In the genomic region with DNA sequence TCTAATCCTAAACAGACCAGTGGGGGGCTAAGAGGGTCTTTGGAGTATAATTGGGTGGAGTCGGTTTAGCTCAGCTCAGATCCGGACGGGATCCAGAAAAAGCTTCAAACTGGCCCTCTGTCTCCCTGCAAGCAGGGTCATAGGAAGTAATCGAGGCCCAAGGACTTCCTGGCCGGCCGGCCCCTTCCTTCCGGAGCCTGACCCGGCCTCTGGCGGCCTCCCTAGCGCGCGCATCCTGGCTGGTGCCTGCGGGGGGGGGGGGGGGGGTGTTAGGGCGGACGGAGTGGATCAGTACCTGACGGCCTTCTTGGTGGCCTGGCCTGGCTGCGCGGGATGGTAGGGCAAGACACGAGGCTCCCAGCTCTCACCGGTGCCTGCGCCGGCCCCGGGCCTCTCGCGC, we compare ENCODE assay signal across 7 mouse cellular contexts. TPM values are rescaled to one million over a fixed set of nuclear protein-coding genes. Genes with fewer than 3 reads are reported as not detected.
A peak's percentile ranks its signal among the peaks of the same experiment; 100 is the strongest.
DNase-seq lines count a peak whose midpoint lies in the region; ATAC-seq and TF ChIP-seq lines count a peak whose summit lies in the region.

No protein-coding gene starts in this region.

- dilution Hi-C loops in CH12.LX (cut with MboI; ENCODE audit: extremely low pct_ligation_motif_present, extremely low pct_unique_long_range_greater_than_20kb, low sequenced_read_pairs) = no loop called here

- no peak; the same call in 1 of the 2 replicates for ATAC-seq in forebrain, postnatal 0 days
- ATAC-seq in lung, postnatal 0 days = peak; percentile 21

- peaks cover 5% of the 10 kb centered on the region; the same call in 1 of the 2 replicates for H3K79me2 ChIP-seq in CH12.LX (replicated peaks; ENCODE audit: control insufficient read depth, extremely low read depth, insufficient read depth, poor library complexity, severe bottlenecking)

- in situ Hi-C loops in CH12.LX (cut with MboI; ENCODE audit: low pct_ligation_motif_present, low pct_unique_long_range_greater_than_20kb, low sequenced_read_pairs) = no loop called here

- DNase-seq in CH12.LX (ENCODE audit: extremely low read depth) (peak; percentile 37), NIH3T3 (ENCODE audit: low read depth) (peak; percentile 68)
- DNase-seq in forebrain, postnatal 0 days = no peak
- DNase-seq in kidney, adult 9 months = peak; percentile 54
- peak; percentile 73 for DNase-seq in lung, postnatal 0 days (ENCODE audit: low spot score)
- DNase-seq in yolk sac, embryonic 10.5 days (ENCODE audit: low spot score) = peak; percentile 67
- DNase-seq in layer of hippocampus, adult 11-12 months (ENCODE audit: low spot score) = no peak

- peaks cover 7 to 24% of the 10 kb centered on the region in 2 experiments for H3K4me1 ChIP-seq in CH12.LX (ENCODE audit: control insufficient read depth in 1 of 2, insufficient read depth in 2 of 2)
- H3K4me1 ChIP-seq in forebrain, postnatal 0 days (ENCODE audit: insufficient read depth) = peaks cover 26% of the 10 kb centered on the region
- peaks cover 3% of the 10 kb centered on the region; the same call in 1 of the 2 replicates for H3K4me1 ChIP-seq in lung, postnatal 0 days (ENCODE audit: insufficient read depth, low read depth, low read length)

- TF ChIP-seq EP300 in CH12.LX (IDR thresholded peaks at IDR 0.05; ENCODE audit: low read length) = no peak
- TF ChIP-seq EP300 in lung, postnatal 0 days (IDR thresholded peaks at IDR 0.05) = no peak

- H3K36me3 ChIP-seq in CH12.LX (replicated peaks in 1 of 2; ENCODE audit: control insufficient read depth in 1 of 2, insufficient read depth in 1 of 2, low read length in 1 of 2) = peaks cover 27 to 37% of the 10 kb centered on the region in 2 experiments
- peaks cover 50% of the 10 kb centered on the region for H3K36me3 ChIP-seq in forebrain, postnatal 0 days (ENCODE audit: insufficient read depth)
- H3K36me3 ChIP-seq in lung, postnatal 0 days (ENCODE audit: insufficient read depth, low read length) = peaks cover 6% of the 10 kb centered on the region; the same call in 1 of the 2 replicates

- H3K9ac ChIP-seq in CH12.LX (ENCODE audit: insufficient read depth, low read depth) = peak overlapping the region; percentile 70
- peak overlapping the region; percentile 90 for H3K9ac ChIP-seq in forebrain, postnatal 0 days
- peak overlapping the region; percentile 58 for H3K9ac ChIP-seq in lung, postnatal 0 days (replicated peaks; ENCODE audit: low read depth)

- H3K9me3 ChIP-seq in CH12.LX (replicated peaks; ENCODE audit: low read length) = no peaks in the 10 kb centered on the region
- no peaks in the 10 kb centered on the region for H3K9me3 ChIP-seq in forebrain, postnatal 0 days (ENCODE audit: low read length)
- no peaks in the 10 kb centered on the region for H3K9me3 ChIP-seq in lung, postnatal 0 days (ENCODE audit: low read length)

- no peak for TF ChIP-seq CTCF in CH12.LX (conservative IDR thresholded peaks at IDR 0.05 in 1 of 2, IDR thresholded peaks at IDR 0.05 in 1 of 2; ENCODE audit: low read depth in 2 of 2, low read length in 2 of 2)
- TF ChIP-seq CTCF in forebrain, postnatal 0 days (IDR thresholded peaks at IDR 0.05; ENCODE audit: low read depth) = no peak
- TF ChIP-seq CTCF in lung, postnatal 0 days (IDR thresholded peaks at IDR 0.05) = peak; percentile 1; the same call in 1 of the 2 replicates

- no peak for TF ChIP-seq RAD21 in CH12.LX (IDR thresholded peaks at IDR 0.05; ENCODE audit: low read depth, low read length)

- 1% methylated on average over 19 of the region's 25 CpGs for WGBS in forebrain, postnatal 0 days
- 0% methylated on average over 17 of the region's 25 CpGs for WGBS in lung, postnatal 0 days

- peak overlapping the region; percentile 67 to 81 (median 78) for H3K4me3 ChIP-seq in CH12.LX (replicated peaks in 1 of 3; ENCODE audit: low read depth in 2 of 3, low read length in 2 of 3, poor library complexity in 1 of 3)
- peak overlapping the region; percentile 85 for H3K4me3 ChIP-seq in forebrain, postnatal 0 days (ENCODE audit: low read depth, low read length)
- H3K4me3 ChIP-seq in lung, postnatal 0 days (ENCODE audit: low read depth, low read length) = peak overlapping the region; percentile 67

- H3K27ac ChIP-seq in CH12.LX (ENCODE audit: insufficient read depth, low read depth) = peak overlapping the region; percentile 52
- H3K27ac ChIP-seq in forebrain, postnatal 0 days (ENCODE audit: low read depth, low read length) = peak overlapping the region; percentile 83
- H3K27ac ChIP-seq in lung, postnatal 0 days (ENCODE audit: low read length) = peak overlapping the region; percentile 84

- H3K27me3 ChIP-seq in CH12.LX (replicated peaks) = peaks cover 5% of the 10 kb centered on the region
- H3K27me3 ChIP-seq in forebrain, postnatal 0 days (ENCODE audit: insufficient read depth, low read length) = no peaks in the 10 kb centered on the region
- peaks cover 22% of the 10 kb centered on the region; the same call in 1 of the 2 replicates for H3K27me3 ChIP-seq in lung, postnatal 0 days (replicated peaks; ENCODE audit: insufficient read depth, low read length)

- TF ChIP-seq POLR2A in CH12.LX (IDR thresholded peaks at IDR 0.05; ENCODE audit: low read depth, low read length) = no peak

- peak overlapping the region; percentile 94; the same call in 1 of the 2 replicates for H3K4me2 ChIP-seq in CH12.LX (ENCODE audit: insufficient read depth, low read depth, poor library complexity, severe bottlenecking)
- peak overlapping the region; percentile 82 for H3K4me2 ChIP-seq in forebrain, postnatal 0 days (ENCODE audit: low read depth)
- H3K4me2 ChIP-seq in lung, postnatal 0 days (replicated peaks; ENCODE audit: low read depth, low read length) = peak overlapping the region; percentile 85

TF ChIP-seq in CH12.LX, 34 proteins besides CTCF, POLR2A, EP300 and RAD21 (continues in another document):
- peak; percentile 7 for TF ChIP-seq SIN3A (IDR thresholded peaks at IDR 0.05; ENCODE audit: low read length)
- no peak for TF ChIP-seq CHD2 (IDR thresholded peaks at IDR 0.05; ENCODE audit: low read length)
- no peak; the same call in 1 of the 2 replicates for TF ChIP-seq BHLHE40 (IDR thresholded peaks at IDR 0.05; ENCODE audit: low read depth, low read length)
- TF ChIP-seq NRF1 (IDR thresholded peaks at IDR 0.05; ENCODE audit: low read depth, low read length) = peak; percentile 49; the same call in 1 of the 2 replicates
- TF ChIP-seq MXI1 (IDR thresholded peaks at IDR 0.05; ENCODE audit: low read depth, low read length) = no peak; the same call in 1 of the 2 replicates
- TF ChIP-seq MAX (IDR thresholded peaks at IDR 0.05; ENCODE audit: low read length) = no peak; the same call in 1 of the 2 replicates
- TF ChIP-seq ZNF384 (IDR thresholded peaks at IDR 0.05; ENCODE audit: low read depth, low read length) = no peak
- no peak for TF ChIP-seq MAFK (IDR thresholded peaks at IDR 0.05; ENCODE audit: insufficient replicate concordance, low read length)
- no peak for TF ChIP-seq RCOR1 (conservative IDR thresholded peaks at IDR 0.05; ENCODE audit: low read depth, low read length)
- no peak for TF ChIP-seq TCF12 (IDR thresholded peaks at IDR 0.05; ENCODE audit: low read depth, low read length)
- no peak for TF ChIP-seq USF2 (conservative IDR thresholded peaks at IDR 0.05; ENCODE audit: low read depth, low read length)
- TF ChIP-seq JUN (IDR thresholded peaks at IDR 0.05; ENCODE audit: insufficient read depth, low read depth, low read length) = no peak
- TF ChIP-seq TBP (conservative IDR thresholded peaks at IDR 0.05; ENCODE audit: low read depth, low read length) = no peak
- no peak for TF ChIP-seq POLR2AphosphoS2 (IDR thresholded peaks at IDR 0.05; ENCODE audit: low read depth, low read length)
- TF ChIP-seq SMC3 (IDR thresholded peaks at IDR 0.05; ENCODE audit: low read depth, low read length) = no peak
- peak; percentile 56 for TF ChIP-seq HCFC1 (IDR thresholded peaks at IDR 0.05; ENCODE audit: low read depth, low read length)

RNA-seq across cellular contexts. Expression of gene Chpf, which starts 0.6 kb away (rescaled TPM):
- total RNA-seq in CH12.LX (2012; rRNA removed) (30.4 and 32.6 TPM in 2 replicates), CH12.LX (2014; rRNA removed) (14.6 and 14.8 TPM in 2 replicates)
- 17.5 and 20.6 TPM in 2 replicates for polyA plus RNA-seq in CH12.LX (2012; ENCODE audit: insufficient read length, low read depth)
- 65.9 and 80.4 TPM in 2 replicates for total RNA-seq in forebrain, postnatal 0 days (2014; rRNA removed)
- 55.5 and 56.8 TPM in 2 replicates for polyA plus RNA-seq in forebrain, postnatal 0 days (2015; fragmentation: Nextera tagmentation; extraction: Ambion mirVana)
- polyA plus RNA-seq in lung, postnatal 0 days (2015; fragmentation: Nextera tagmentation; extraction: Ambion mirVana) = 31.2 and 31.6 TPM in 2 replicates

RNA-seq across cellular contexts. Expression of gene Tmem198, which starts 0.8 kb away (rescaled TPM):
- total RNA-seq in CH12.LX (2012; rRNA removed) = 1.1 and 1.4 TPM in 2 replicates
- total RNA-seq in CH12.LX (2014; rRNA removed) = 0.51 and 0.81 TPM in 2 replicates
- 0.80 and 0.90 TPM in 2 replicates for polyA plus RNA-seq in CH12.LX (2012; ENCODE audit: insufficient read length, low read depth)
- total RNA-seq in forebrain, postnatal 0 days (2014; rRNA removed) = 54.8 and 58.0 TPM in 2 replicates
- polyA plus RNA-seq in forebrain, postnatal 0 days (2015; fragmentation: Nextera tagmentation; extraction: Ambion mirVana) = 61.2 and 70.8 TPM in 2 replicates
- 1.1 and 1.3 TPM in 2 replicates for polyA plus RNA-seq in lung, postnatal 0 days (2015; fragmentation: Nextera tagmentation; extraction: Ambion mirVana)

RNA-seq across cellular contexts. Expression of gene Obsl1, which starts 27.8 kb away (rescaled TPM):
- 0.29 and 0.47 TPM in 2 replicates for total RNA-seq in CH12.LX (2012; rRNA removed)
- not detected in 2 replicates for total RNA-seq in CH12.LX (2014; rRNA removed)
- 0.84 and 1.2 TPM in 2 replicates for polyA plus RNA-seq in CH12.LX (2012; ENCODE audit: insufficient read length, low read depth)
- 28.4 and 43.7 TPM in 2 replicates for total RNA-seq in forebrain, postnatal 0 days (2014; rRNA removed)
- 18.7 and 22.9 TPM in 2 replicates for polyA plus RNA-seq in forebrain, postnatal 0 days (2015; fragmentation: Nextera tagmentation; extraction: Ambion mirVana)
- 25.8 and 33.9 TPM in 2 replicates for polyA plus RNA-seq in lung, postnatal 0 days (2015; fragmentation: Nextera tagmentation; extraction: Ambion mirVana)

RNA-seq across cellular contexts. Expression of gene Asic4, which starts 28.3 kb away (rescaled TPM):
- total RNA-seq in CH12.LX (2012; rRNA removed) (not detected in 2 replicates), CH12.LX (2014; rRNA removed) (not detected in 2 replicates)
- polyA plus RNA-seq in CH12.LX (2012; ENCODE audit: insufficient read length, low read depth) = not detected in 2 replicates
- 21.2 and 21.4 TPM in 2 replicates for total RNA-seq in forebrain, postnatal 0 days (2014; rRNA removed)
- polyA plus RNA-seq in forebrain, postnatal 0 days (2015; fragmentation: Nextera tagmentation; extraction: Ambion mirVana) = 6.3 and 7.7 TPM in 2 replicates
- not detected in 2 replicates for polyA plus RNA-seq in lung, postnatal 0 days (2015; fragmentation: Nextera tagmentation; extraction: Ambion mirVana)

RNA-seq across cellular contexts. Expression of gene Inha, which starts 28.4 kb away (rescaled TPM):
- total RNA-seq in CH12.LX (2012; rRNA removed) = not detected in 2 replicates
- not detected in 2 replicates for total RNA-seq in CH12.LX (2014; rRNA removed)
- not detected in 2 replicates for polyA plus RNA-seq in CH12.LX (2012; ENCODE audit: insufficient read length, low read depth)
- 24.5 and 26.6 TPM in 2 replicates for total RNA-seq in forebrain, postnatal 0 days (2014; rRNA removed)
- 19.6 and 24.8 TPM in 2 replicates for polyA plus RNA-seq in forebrain, postnatal 0 days (2015; fragmentation: Nextera tagmentation; extraction: Ambion mirVana)
- 3.7 and 3.8 TPM in 2 replicates for polyA plus RNA-seq in lung, postnatal 0 days (2015; fragmentation: Nextera tagmentation; extraction: Ambion mirVana)

Comparison
In these comparisons a context has a peak if more than half of its experiments do, and no peak if none do; other contexts are left out.
1. DNase-seq: peak in CH12.LX (single experiment), NIH3T3 (single experiment), kidney, adult 9 months (single experiment), lung, postnatal 0 days (single experiment) and yolk sac, embryonic 10.5 days (single experiment); none in forebrain, postnatal 0 days (single experiment) and layer of hippocampus, adult 11-12 months (single experiment).
2. RNA of gene Tmem198, which starts 0.8 kb away (polyA plus RNA-seq): 61.2 to 70.8 TPM in forebrain, postnatal 0 days; 1.1 to 1.3 TPM in lung, postnatal 0 days and 0.80 to 0.90 TPM in CH12.LX; every median in the first group is over 10 times any median in the second.
3. Peak in every context shown above with its lines, with median percentiles within 50 percentile points of each other: H3K27ac ChIP-seq, H3K4me2 ChIP-seq, H3K4me3 ChIP-seq and H3K9ac ChIP-seq.